Mouse (Mus musculus): Measurements from ENCODE around the gene Psmb2. TPM values are rescaled to one million over a fixed set of nuclear protein-coding genes. Genes with fewer than 3 reads are reported as not detected.
A peak's percentile ranks its signal among the peaks of the same experiment; 100 is the strongest.

Gene Psmb2
- polyA plus RNA-seq, 1 experiment from 2014 or later, result 162 TPM

GRCm38 (mm10) chr4:126732111-126732510, 54.7 kb downstream of the Psmb2 start:
- ChIA-PET CTCF (no interaction called here), POLR2A (no interaction called here)
- H3K27me3 ChIP-seq, result peaks cover 26% of the 10 kb centered on the region
- ATAC-seq (no peak), DNase-seq (ENCODE audit: low read depth, low spot score) (no peak)
- in situ Hi-C loops (cut with MboI; ENCODE audit: low pct_unique_long_range_greater_than_20kb), result no loop called here
- TF ChIP-seq CTCF (IDR thresholded peaks at IDR 0.05), result no peak

- ChIA-PET CTCF (interaction anchor here (0.9 kb wide), 1 partner anchor 103 kb away, joined by 3 read pairs; no protein-coding TSS in a partner anchor), POLR2A (interaction anchor here (0.9 kb wide), 1 partner anchor 109 kb away, joined by 3 read pairs; no protein-coding TSS in a partner anchor)
- in situ Hi-C loops (cut with MboI; ENCODE audit: low pct_unique_long_range_greater_than_20kb), result no loop called here
- TF ChIP-seq CTCF (IDR thresholded peaks at IDR 0.05), result no peak
- DNase-seq (ENCODE audit: low read depth, low spot score), result no peak
- no peak for ATAC-seq
- peaks cover 26% of the 10 kb centered on the region for H3K27me3 ChIP-seq
Observed at GRCm38 (mm10) chr4:126732531-126733380, 55.3 kb downstream of the Psmb2 start.

- in situ Hi-C loops (cut with MboI; ENCODE audit: low pct_unique_long_range_greater_than_20kb), result no loop called here
- DNase-seq (ENCODE audit: low read depth, low spot score) (no peak), ATAC-seq (no peak)
- POLR2A ChIA-PET, result interaction anchor here (0.9 kb wide), 1 partner anchor 110 kb away, joined by 3 read pairs; no protein-coding TSS in a partner anchor
- peaks cover 26% of the 10 kb centered on the region for H3K27me3 ChIP-seq
- CTCF ChIA-PET, result interaction anchor here (0.9 kb wide), 1 partner anchor 104 kb away, joined by 3 read pairs; no protein-coding TSS in a partner anchor
- TF ChIP-seq CTCF (IDR thresholded peaks at IDR 0.05), result no peak
Observed at GRCm38 (mm10) chr4:126734001-126734603, 56.7 kb downstream of the Psmb2 start.

GRCm38 (mm10) chr4:126734700-126735381, 57.4 kb downstream of the Psmb2 start:
- in situ Hi-C loops (cut with MboI; ENCODE audit: low pct_unique_long_range_greater_than_20kb), result no loop called here
- DNase-seq (ENCODE audit: low read depth, low spot score), result no peak
- CTCF ChIA-PET, result no interaction called here
- ATAC-seq, result no peak
- TF ChIP-seq CTCF (IDR thresholded peaks at IDR 0.05), result no peak
- POLR2A ChIA-PET, result no interaction called here
- H3K27me3 ChIP-seq, result peaks cover 26% of the 10 kb centered on the region

GRCm38 (mm10) chr4:126735382-126736000, 58.1 kb downstream of the Psmb2 start:
- TF ChIP-seq CTCF (IDR thresholded peaks at IDR 0.05), result no peak
- ATAC-seq, result no peak
- in situ Hi-C loops (cut with MboI; ENCODE audit: low pct_unique_long_range_greater_than_20kb), result no loop called here
- POLR2A ChIA-PET, result no interaction called here
- peaks cover 25% of the 10 kb centered on the region for H3K27me3 ChIP-seq
- DNase-seq (ENCODE audit: low read depth, low spot score), result no peak
- CTCF ChIA-PET, result no interaction called here

- no peak for TF ChIP-seq CTCF (IDR thresholded peaks at IDR 0.05)
- ChIA-PET POLR2A (no interaction called here), CTCF (no interaction called here)
- peaks cover 22% of the 10 kb centered on the region for H3K27me3 ChIP-seq
- ATAC-seq (no peak), DNase-seq (ENCODE audit: low read depth, low spot score) (no peak)
- in situ Hi-C loops (cut with MboI; ENCODE audit: low pct_unique_long_range_greater_than_20kb), result no loop called here
Observed at GRCm38 (mm10) chr4:126736001-126736414, 58.6 kb downstream of the Psmb2 start, which contains the start of gene Tfap2e. Gene Tfap2e (minus strand): TSS chr4:126736240.

GRCm38 (mm10) chr4:126739966-126740676, 62.7 kb downstream of the Psmb2 start:
- CTCF ChIA-PET, result interaction anchor here (0.8 to 2.0 kb wide), 8 partner anchors 10 to 186 kb away, joined by 3 to 31 read pairs (median 3); no protein-coding TSS in a partner anchor
- DNase-seq (ENCODE audit: low read depth, low spot score), result no peak
- H3K27me3 ChIP-seq, result peaks cover 12% of the 10 kb centered on the region
- no peak for ATAC-seq
- no peak for TF ChIP-seq CTCF (IDR thresholded peaks at IDR 0.05)
- POLR2A ChIA-PET, result interaction anchor here (0.6 to 1.6 kb wide), 2 partner anchors 140 to 183 kb away, joined by 5 to 6 read pairs; partner anchors contain the start of gene Clspn
- in situ Hi-C loops (cut with MboI; ENCODE audit: low pct_unique_long_range_greater_than_20kb), result loop anchor here (5.0 kb wide), 1 partner anchor 133 kb away; the partner anchor contains the start of gene 5730409E04Rik

GRCm38 (mm10) chr4:126741448-126741847, 64.0 kb downstream of the Psmb2 start:
- DNase-seq (ENCODE audit: low read depth, low spot score) (no peak), ATAC-seq (peak; percentile 35)
- TF ChIP-seq CTCF (IDR thresholded peaks at IDR 0.05), result no peak
- peaks cover 2% of the 10 kb centered on the region for H3K27me3 ChIP-seq
- in situ Hi-C loops (cut with MboI; ENCODE audit: low pct_unique_long_range_greater_than_20kb), result loop anchor here (5.0 kb wide), 1 partner anchor 134 kb away; the partner anchor contains the start of gene 5730409E04Rik
- POLR2A ChIA-PET, result interaction anchor here (1.6 kb wide), 1 partner anchor 141 kb away, joined by 5 read pairs; no protein-coding TSS in a partner anchor
- CTCF ChIA-PET, result interaction anchor here (0.7 to 2.0 kb wide), 12 partner anchors 12 to 187 kb away, joined by 3 to 31 read pairs (median 3); no protein-coding TSS in a partner anchor

- DNase-seq (ENCODE audit: low read depth, low spot score) (no peak), ATAC-seq (no peak)
- in situ Hi-C loops (cut with MboI; ENCODE audit: low pct_unique_long_range_greater_than_20kb), result loop anchor here (5.0 kb wide), 1 partner anchor 136 kb away; the partner anchor contains the start of gene 5730409E04Rik
- H3K27me3 ChIP-seq, result no peaks in the 10 kb centered on the region
- ChIA-PET POLR2A (no interaction called here), CTCF (interaction anchor here (1.9 kb wide), 1 partner anchor 143 kb away, joined by 9 read pairs; no protein-coding TSS in a partner anchor)
- TF ChIP-seq CTCF (IDR thresholded peaks at IDR 0.05), result no peak
Observed at GRCm38 (mm10) chr4:126742976-126743375, 65.5 kb downstream of the Psmb2 start.

Measured in Patski (cell line).